Mouse (Mus musculus) spleen, postnatal 36 days (tissue): ENCODE data around the gene B3gnt2.
A peak's percentile ranks its signal among the peaks of the same experiment; 100 is the strongest.

Source experiments
- DNase-seq, 2 experiments: peaks; one replicate each; pipeline ENCODE4 v3.0.0; 2022; ENCODE audit warnings: low spot score in 2 of 2, mixed read lengths in 1 of 2

Gene B3gnt2

DNA sequence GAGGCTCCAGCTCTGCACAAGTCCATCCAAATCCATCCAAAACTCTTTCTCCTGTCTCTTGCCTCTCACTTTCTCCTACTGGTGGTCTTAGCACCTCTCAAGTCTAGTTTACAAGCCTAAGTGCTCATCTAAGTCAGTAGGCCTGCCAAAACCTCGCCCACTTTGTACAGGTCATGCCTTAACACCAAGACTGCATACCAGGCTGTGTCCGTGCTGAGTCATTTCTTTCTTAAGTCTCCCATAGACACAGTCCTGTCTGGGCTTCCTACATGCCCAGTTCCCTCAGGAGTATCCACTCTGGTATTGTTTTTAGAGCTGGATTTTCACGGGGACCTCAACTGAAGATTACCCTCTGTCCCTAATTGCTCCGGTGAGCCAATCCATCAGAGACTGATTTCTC lies 127.9 kb downstream of the B3gnt2 start:
- no peak for DNase-seq

DNA sequence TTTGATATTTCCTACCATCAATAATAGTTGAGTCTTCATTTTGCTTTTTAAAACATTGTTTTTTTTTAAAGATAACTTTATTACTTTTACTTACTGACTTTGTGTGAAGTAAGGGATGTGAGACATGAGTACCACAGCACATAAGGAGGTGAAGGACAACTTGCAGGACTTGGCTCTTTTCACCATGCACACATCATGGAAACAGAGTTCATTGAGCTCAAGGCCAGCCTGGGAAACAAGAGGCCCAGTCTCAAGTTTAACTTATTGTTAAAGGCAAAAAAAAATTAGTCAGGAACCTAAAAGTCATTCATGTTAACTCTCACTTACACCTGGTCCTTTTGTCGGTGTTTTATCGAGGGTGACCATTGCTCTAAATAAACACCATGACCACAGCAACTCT lies 137.7 kb downstream of the B3gnt2 start:
- no peak for DNase-seq

DNA sequence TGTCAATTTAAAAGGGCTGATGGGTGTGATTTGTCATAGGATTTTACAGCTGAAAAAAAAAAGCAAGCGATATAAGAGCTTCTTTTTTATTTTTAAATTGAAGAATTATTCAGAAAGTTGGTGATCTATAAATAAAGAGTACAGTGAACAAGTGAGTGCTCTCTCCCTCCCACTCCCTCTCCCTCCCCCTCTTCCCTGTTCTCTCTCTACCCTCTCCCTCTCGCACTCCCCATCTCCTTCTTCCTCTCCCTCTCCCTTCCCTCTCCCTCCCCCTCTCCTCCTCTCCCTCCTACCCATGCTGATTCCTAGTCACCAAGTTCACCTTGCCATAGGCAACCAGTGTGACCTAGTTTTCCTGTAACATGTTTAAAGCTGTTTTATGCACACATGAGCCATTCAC lies 140.7 kb downstream of the B3gnt2 start:
- no peak for DNase-seq

DNA sequence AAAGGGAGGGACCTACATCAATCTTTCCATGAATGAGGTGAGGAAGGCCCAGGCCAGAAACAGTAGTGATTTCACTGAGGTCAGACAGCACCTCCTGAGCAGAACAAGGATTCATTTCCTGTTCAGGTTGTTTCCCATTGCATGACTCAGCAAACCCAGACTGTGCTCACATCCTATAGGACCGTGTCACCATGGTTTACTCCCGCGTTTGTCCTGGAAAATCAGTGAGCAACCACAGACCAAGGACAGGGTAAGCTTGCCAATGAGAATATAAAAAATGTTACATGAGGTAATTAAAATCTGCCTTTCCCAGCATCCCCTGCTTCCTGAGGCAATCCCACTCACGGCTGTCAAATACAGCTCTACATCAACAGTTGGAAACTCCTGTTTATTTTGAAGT lies 141.2 kb downstream of the B3gnt2 start:
- no peak for DNase-seq

DNA sequence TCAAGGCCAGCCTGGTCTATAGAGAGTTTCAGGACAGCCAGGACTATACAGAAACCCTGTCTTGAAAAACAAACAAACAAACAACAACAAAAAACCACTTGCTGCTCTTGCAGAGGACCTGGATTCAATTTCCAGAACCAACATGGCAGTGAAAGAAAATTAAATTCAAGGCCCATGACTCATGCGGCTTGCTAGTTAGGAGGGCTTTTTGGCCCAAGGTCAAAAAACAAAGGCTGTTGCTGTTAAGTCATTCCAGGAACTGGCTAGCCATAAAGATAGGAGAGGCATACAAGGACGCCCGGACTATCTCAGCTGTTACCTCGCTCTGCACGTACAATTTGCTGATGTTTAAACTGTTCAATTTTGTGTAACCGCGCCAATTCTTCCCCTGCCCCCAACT lies 142.7 kb downstream of the B3gnt2 start:
- DNase-seq: no peak

DNA sequence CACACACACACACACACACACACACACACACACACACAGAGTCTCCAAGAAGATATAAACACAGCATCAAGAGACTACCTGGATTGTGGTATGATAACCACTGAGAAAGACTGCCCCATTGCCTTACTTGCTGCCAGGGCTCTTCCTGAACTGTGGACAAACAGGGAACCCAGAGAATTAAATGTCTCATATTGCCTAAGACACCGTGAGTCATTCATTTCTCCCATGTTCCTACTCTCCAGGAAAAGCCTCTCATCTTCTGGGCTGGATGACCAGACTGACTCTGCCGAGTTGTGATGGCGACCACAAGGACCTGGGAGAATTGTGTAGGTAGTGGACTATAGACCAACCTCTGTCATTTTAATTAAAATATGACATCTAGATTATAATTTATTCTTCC lies 149.4 kb downstream of the B3gnt2 start:
- DNase-seq: no peak

DNA sequence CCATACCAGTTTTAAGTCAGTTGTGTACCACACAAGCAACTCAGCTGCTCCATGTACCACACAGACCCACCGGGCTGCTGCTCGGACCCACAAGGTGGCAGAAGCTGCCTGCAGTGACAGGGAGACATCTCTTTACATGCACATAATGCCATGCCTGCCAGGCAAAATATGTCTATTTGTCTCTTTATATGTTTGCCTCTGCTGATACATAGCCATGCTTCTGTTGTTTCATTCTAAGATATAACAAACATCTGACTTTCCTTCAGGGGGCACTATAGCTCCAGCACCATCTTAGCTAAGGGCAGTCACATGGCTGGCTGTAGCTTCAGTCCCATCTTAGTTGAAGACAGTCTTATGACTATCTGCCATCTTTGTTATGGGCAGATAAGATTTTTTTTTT lies 150.2 kb downstream of the B3gnt2 start:
- peak; percentile 61 to 69 for DNase-seq
